Mouse (Mus musculus) inflammation-experienced regulatory T-cells, adult 6 months (primary cell): ENCODE data around the gene Art5. TPM values are rescaled to one million over a fixed set of nuclear protein-coding genes. Genes with fewer than 3 reads are reported as not detected.

Experiments used
- ATAC-seq: one replicate; pipeline ENCODE4 v1.8.0; 2017
- polyA plus RNA-seq, 3 experiments: library from polyadenylated mRNA; unstranded; fragments of 100-300 nt; shearing (Covaris generic); gene quantifications; one replicate each; pipeline ENCODE4 v1.2.1; 2017

Gene Art5
- under 1 TPM in 1 of 3 experiments, not detected in 2; 0.51 TPM for polyA plus RNA-seq

GRCm38 (mm10) chr7:102109171-102109570, at the start of gene Art5:
Art5 (minus strand) TSS chr7:102109489.
- no peak for ATAC-seq

GRCm38 (mm10) chr7:102153691-102154090, 44.4 kb upstream of the Art5 start:
- ATAC-seq, result no peak

- ATAC-seq, result no peak
Observed at GRCm38 (mm10) chr7:102137898-102138297, 28.6 kb upstream of the Art5 start.

GRCm38 (mm10) chr7:102137464-102137863, 28.2 kb upstream of the Art5 start:
- no peak for ATAC-seq

GRCm38 (mm10) chr7:102132395-102132794, 23.1 kb upstream of the Art5 start:
- no peak for ATAC-seq

- ATAC-seq, result no peak
Observed at GRCm38 (mm10) chr7:102120326-102120725, 11.0 kb upstream of the Art5 start.

GRCm38 (mm10) chr7:102117382-102117781, 8.1 kb upstream of the Art5 start:
- ATAC-seq, result no peak

GRCm38 (mm10) chr7:102116579-102117331, 7.5 kb upstream of the Art5 start, which contains the start of gene Chrna10:
Chrna10 (minus strand) TSS chr7:102116828.
- ATAC-seq, result no peak

GRCm38 (mm10) chr7:102113151-102113729, 4.0 kb upstream of the Art5 start:
- ATAC-seq, result no peak

- no peak for ATAC-seq
Observed at GRCm38 (mm10) chr7:102109746-102110145, 457 bp upstream of the Art5 start.

GRCm38 (mm10) chr7:102108206-102108605, 1.1 kb downstream of the Art5 start:
- ATAC-seq, result no peak

- ATAC-seq, result no peak
Observed at GRCm38 (mm10) chr7:102106700-102107141, 2.6 kb downstream of the Art5 start.

GRCm38 (mm10) chr7:102104126-102104525, 5.2 kb downstream of the Art5 start:
- ATAC-seq, result no peak

GRCm38 (mm10) chr7:102103555-102103954, 5.7 kb downstream of the Art5 start:
- ATAC-seq, result no peak

- no peak for ATAC-seq
Observed at GRCm38 (mm10) chr7:102102696-102103095, 6.6 kb downstream of the Art5 start.

- no peak for ATAC-seq
Observed at GRCm38 (mm10) chr7:102102241-102102640, 7.0 kb downstream of the Art5 start.

- no peak for ATAC-seq
Observed at GRCm38 (mm10) chr7:102101487-102101886, 7.8 kb downstream of the Art5 start, which contains the start of gene Art1. Art1 (plus strand) TSS chr7:102101743.

- ATAC-seq, result no peak
Observed at GRCm38 (mm10) chr7:102100868-102101267, 8.4 kb downstream of the Art5 start.

- peak; percentile 91 for ATAC-seq
Observed at GRCm38 (mm10) chr7:102099760-102100661, 9.3 kb downstream of the Art5 start.

- no peak for ATAC-seq
Observed at GRCm38 (mm10) chr7:102087336-102087735, 22.0 kb downstream of the Art5 start.

GRCm38 (mm10) chr7:102084041-102084696, 25.1 kb downstream of the Art5 start:
- no peak for ATAC-seq

- no peak for ATAC-seq
Observed at GRCm38 (mm10) chr7:102082816-102083215, 26.5 kb downstream of the Art5 start, which contains the start of gene Trpc2. Trpc2 (plus strand) TSS chr7:102083116.
